In the genomic region with DNA sequence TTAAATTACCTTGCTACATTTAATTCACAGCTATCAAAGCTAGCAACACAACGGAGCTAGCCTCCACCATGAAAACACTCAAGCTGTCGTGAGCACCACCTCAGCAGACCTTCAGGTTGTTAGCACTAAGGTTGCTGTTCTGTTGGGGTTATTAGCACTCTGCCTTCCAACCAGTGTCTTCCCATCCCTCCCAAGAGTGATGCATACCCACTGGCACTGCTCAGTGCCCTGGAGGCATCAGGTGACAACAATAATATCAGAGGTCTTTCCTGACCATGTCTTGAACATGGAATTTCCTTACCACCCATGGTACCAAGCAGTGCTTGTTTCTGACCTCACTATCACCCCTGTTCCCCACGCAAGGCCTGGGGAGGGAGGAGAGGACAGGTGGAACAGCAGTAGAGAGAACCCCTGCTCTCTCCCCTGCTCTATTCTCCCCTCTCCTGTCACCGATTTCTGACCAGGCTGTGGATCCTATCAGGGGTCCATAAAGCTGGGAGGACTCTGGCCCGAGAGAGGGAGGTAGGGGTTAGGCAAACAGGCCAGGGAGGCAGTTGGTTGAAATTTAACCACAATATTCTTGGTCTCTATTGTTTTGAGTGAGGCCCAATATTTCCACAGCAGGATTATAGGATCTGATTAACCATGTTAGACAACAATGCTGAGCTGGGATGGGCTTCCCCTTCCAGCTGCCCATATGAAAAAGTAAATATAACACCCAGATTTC, we compare ENCODE assay signal across 27 mouse cellular contexts. TPM values are rescaled to one million over a fixed set of nuclear protein-coding genes. Genes with fewer than 3 reads are reported as not detected.
DNase-seq lines count a peak whose midpoint lies in the region; ATAC-seq and TF ChIP-seq lines count a peak whose summit lies in the region.
"Had no signal": no experiment of that assay in that cellular context is flagged by ENCODE, and none has a peak within 500 bp of the region (broad histone marks: within the 10 kb centered on the region; RNA-seq: fewer than 3 reads in every experiment).

No protein-coding gene starts in this region.

- DNase-seq in intestine, embryonic 14.5 days (ENCODE audit: low spot score) = no peak
- DNase-seq in liver, embryonic 14.5 days (ENCODE audit: low read depth in 3 of 3, low spot score in 3 of 3) = no peak
- DNase-seq in adrenal gland, postnatal 10 days = no peak
- no peak for DNase-seq in testis, postnatal 14 days (ENCODE audit: low spot score)
- DNase-seq: cerebellum, adult 11-12 months; cerebellum, postnatal 25 days; forebrain, postnatal 0 days; gastrocnemius, postnatal 25 days; heart, adult 2 months; kidney, postnatal 10 days; lung, postnatal 4 days; retina, postnatal 1 day had no signal

- H3K27me3 ChIP-seq in intestine, embryonic 14.5 days (replicated peaks; ENCODE audit: control insufficient read depth, insufficient read depth, low read length) = 0 out of 2 replicates have a peak, but pooled peaks cover 6% of the 10 kb centered on the region
- no peaks in the 10 kb centered on the region for H3K27me3 ChIP-seq in intestine, postnatal 0 days (replicated peaks; ENCODE audit: control insufficient read depth, insufficient read depth, low read length)
- H3K27me3 ChIP-seq in liver, embryonic 14.5 days (ENCODE audit: control insufficient read depth, insufficient read depth, low read length) = no peaks in the 10 kb centered on the region
- H3K27me3 ChIP-seq in stomach, embryonic 15.5 days (replicated peaks) = no peaks in the 10 kb centered on the region
- peaks cover 17% of the 10 kb centered on the region for H3K27me3 ChIP-seq in midbrain, embryonic 13.5 days
- H3K27me3 ChIP-seq: midbrain, embryonic 15.5 days had no signal

- peak overlapping the region; percentile 33 for H3K4me2 ChIP-seq in intestine, embryonic 14.5 days (ENCODE audit: low read length)
- peak overlapping the region; percentile 28 for H3K4me2 ChIP-seq in intestine, postnatal 0 days (replicated peaks; ENCODE audit: low read depth)
- H3K4me2 ChIP-seq in liver, embryonic 14.5 days (ENCODE audit: low read depth) = peak overlapping the region; percentile 24; the same call in 1 of the 2 replicates
- H3K4me2 ChIP-seq in stomach, embryonic 15.5 days = peak overlapping the region; percentile 13; the same call in 1 of the 2 replicates
- H3K4me2 ChIP-seq in midbrain, embryonic 13.5 days (replicated peaks) = no peak overlapping the region
- H3K4me2 ChIP-seq: embryonic facial prominence, embryonic 12.5 days; hindbrain, embryonic 13.5 days; limb, embryonic 13.5 days; lung, embryonic 15.5 days; midbrain, embryonic 15.5 days; neural tube, embryonic 12.5 days had no signal

- no peak for TF ChIP-seq CTCF in intestine, postnatal 0 days (IDR thresholded peaks at IDR 0.05; ENCODE audit: low read depth)
- TF ChIP-seq CTCF in liver, embryonic 14.5 days (IDR thresholded peaks at IDR 0.05; ENCODE audit: low read depth) = no peak

- peak overlapping the region; percentile 69 for H3K27ac ChIP-seq in intestine, embryonic 14.5 days (ENCODE audit: low read depth)
- peak overlapping the region; percentile 89 for H3K27ac ChIP-seq in intestine, postnatal 0 days (ENCODE audit: low read depth, low read length)
- H3K27ac ChIP-seq in liver, embryonic 14.5 days = peak overlapping the region; percentile 44; the same call in 1 of the 2 replicates
- H3K27ac ChIP-seq in stomach, embryonic 15.5 days = peak overlapping the region; percentile 80
- H3K27ac ChIP-seq in midbrain, embryonic 13.5 days = no peak overlapping the region
- H3K27ac ChIP-seq: embryonic facial prominence, embryonic 12.5 days; heart, adult 2 months; hindbrain, embryonic 13.5 days; limb, embryonic 13.5 days; lung, embryonic 15.5 days; midbrain, embryonic 15.5 days; neural tube, embryonic 12.5 days had no signal

- peak; percentile 73 for ATAC-seq in intestine, embryonic 14.5 days (replicated peaks; ENCODE audit: low FRiP score, low TSS enrichment, low read depth)
- peak; percentile 52 for ATAC-seq in intestine, postnatal 0 days
- peak; percentile 28; the same call in 1 of the 2 replicates for ATAC-seq in liver, embryonic 14.5 days (ENCODE audit: insufficient read depth)
- ATAC-seq in stomach, embryonic 15.5 days (ENCODE audit: insufficient read depth, low FRiP score, low read depth) = peak; percentile 75
- no peak for ATAC-seq in midbrain, embryonic 13.5 days
- ATAC-seq: forebrain, postnatal 0 days; inflammation-experienced regulatory T-cells, adult 6 months; midbrain, embryonic 15.5 days had no signal

- no peaks in the 10 kb centered on the region for H3K36me3 ChIP-seq in intestine, embryonic 14.5 days (ENCODE audit: control insufficient read depth, insufficient read depth, low read length)
- H3K36me3 ChIP-seq in intestine, postnatal 0 days (ENCODE audit: control insufficient read depth, insufficient read depth) = no peaks in the 10 kb centered on the region
- H3K36me3 ChIP-seq in liver, embryonic 14.5 days (replicated peaks; ENCODE audit: control insufficient read depth, insufficient read depth, low read depth) = no peaks in the 10 kb centered on the region
- H3K36me3 ChIP-seq in stomach, embryonic 15.5 days = no peaks in the 10 kb centered on the region
- no peaks in the 10 kb centered on the region for H3K36me3 ChIP-seq in midbrain, embryonic 13.5 days
- H3K36me3 ChIP-seq: embryonic facial prominence, embryonic 12.5 days; hindbrain, embryonic 13.5 days; limb, embryonic 13.5 days; lung, embryonic 15.5 days; midbrain, embryonic 15.5 days; neural tube, embryonic 12.5 days had no signal

- WGBS in intestine, embryonic 14.5 days = 49% methylated on average over 5 of the region's 5 CpGs
- WGBS in intestine, postnatal 0 days = 34% methylated on average over 5 of the region's 5 CpGs
- WGBS in liver, embryonic 14.5 days (ENCODE audit: insufficient replicate concordance) = 39% methylated on average over 5 of the region's 5 CpGs
- WGBS in stomach, embryonic 15.5 days = 63% methylated on average over 5 of the region's 5 CpGs
- WGBS in midbrain, embryonic 13.5 days = 76% methylated on average over 5 of the region's 5 CpGs

- no peaks in the 10 kb centered on the region for H3K9me3 ChIP-seq in intestine, embryonic 14.5 days (ENCODE audit: control insufficient read depth, low read length)
- H3K9me3 ChIP-seq in intestine, postnatal 0 days (ENCODE audit: control insufficient read depth) = no peaks in the 10 kb centered on the region
- H3K9me3 ChIP-seq in liver, embryonic 14.5 days (ENCODE audit: control insufficient read depth, low read length) = no peaks in the 10 kb centered on the region
- H3K9me3 ChIP-seq in stomach, embryonic 15.5 days = no peaks in the 10 kb centered on the region
- no peaks in the 10 kb centered on the region for H3K9me3 ChIP-seq in midbrain, embryonic 13.5 days
- H3K9me3 ChIP-seq: embryonic facial prominence, embryonic 12.5 days; hindbrain, embryonic 13.5 days; limb, embryonic 13.5 days; lung, embryonic 15.5 days; midbrain, embryonic 15.5 days; neural tube, embryonic 12.5 days had no signal

- TF ChIP-seq EP300 in liver, embryonic 14.5 days (IDR thresholded peaks at IDR 0.05; ENCODE audit: low read depth) = no peak

- no peak overlapping the region for H3K9ac ChIP-seq in intestine, embryonic 14.5 days (ENCODE audit: low read length)
- H3K9ac ChIP-seq in intestine, postnatal 0 days (ENCODE audit: low read depth, low read length) = 0 out of 2 replicates have a peak overlapping the region, but pooled peaks have one; percentile 31
- no peak overlapping the region for H3K9ac ChIP-seq in liver, embryonic 14.5 days (replicated peaks)
- no peak overlapping the region for H3K9ac ChIP-seq in stomach, embryonic 15.5 days
- H3K9ac ChIP-seq in midbrain, embryonic 13.5 days (replicated peaks) = no peak overlapping the region
- H3K9ac ChIP-seq: embryonic facial prominence, embryonic 12.5 days; forebrain, postnatal 0 days; hindbrain, embryonic 13.5 days; limb, embryonic 13.5 days; lung, embryonic 15.5 days; midbrain, embryonic 15.5 days; neural tube, embryonic 12.5 days had no signal

- no peak overlapping the region for H3K4me3 ChIP-seq in intestine, embryonic 14.5 days (ENCODE audit: low read depth, low read length)
- no peak overlapping the region for H3K4me3 ChIP-seq in intestine, postnatal 0 days (ENCODE audit: low read depth, low read length)
- no peak overlapping the region for H3K4me3 ChIP-seq in liver, embryonic 14.5 days (ENCODE audit: insufficient read depth in 1 of 2, low read depth in 2 of 2, low read length in 2 of 2)
- no peak overlapping the region for H3K4me3 ChIP-seq in stomach, embryonic 15.5 days (replicated peaks)
- no peak overlapping the region for H3K4me3 ChIP-seq in midbrain, embryonic 13.5 days (replicated peaks)
- H3K4me3 ChIP-seq: embryonic facial prominence, embryonic 12.5 days; heart, adult 2 months; hindbrain, embryonic 13.5 days; limb, embryonic 13.5 days; lung, embryonic 15.5 days; midbrain, embryonic 15.5 days; neural tube, embryonic 12.5 days had no signal

- H3K4me1 ChIP-seq in intestine, embryonic 14.5 days (replicated peaks; ENCODE audit: control insufficient read depth, insufficient read depth, low read length) = peaks cover 7% of the 10 kb centered on the region
- peaks cover 5% of the 10 kb centered on the region for H3K4me1 ChIP-seq in intestine, postnatal 0 days (replicated peaks; ENCODE audit: control insufficient read depth, insufficient read depth, low read length)
- H3K4me1 ChIP-seq in liver, embryonic 14.5 days (replicated peaks; ENCODE audit: control insufficient read depth in 2 of 2, insufficient read depth in 2 of 2, low read length in 1 of 2) = peaks cover 0 to 8% of the 10 kb centered on the region in 2 experiments; a peak in 2 of 4 replicates
- peaks cover 5% of the 10 kb centered on the region for H3K4me1 ChIP-seq in stomach, embryonic 15.5 days
- peaks cover 6% of the 10 kb centered on the region for H3K4me1 ChIP-seq in midbrain, embryonic 13.5 days (replicated peaks)

RNA-seq across cellular contexts. Expression of a gene that starts 10.8 kb away (rescaled TPM):
- polyA plus RNA-seq in intestine, embryonic 14.5 days (2014; fragmentation: Nextera tagmentation; extraction: Ambion mirVana) = 28.8 and 33.7 TPM in 2 replicates
- 24.9 and 25.3 TPM in 2 replicates for polyA plus RNA-seq in intestine, postnatal 0 days (2015; fragmentation: Nextera tagmentation; extraction: Ambion mirVana)
- 2.4 and 3.4 TPM in 2 replicates for polyA plus RNA-seq in liver, embryonic 14.5 days (2012; rRNA removed)
- 1.5 and 1.7 TPM in 2 replicates for polyA plus RNA-seq in liver, embryonic 14.5 days (2014; fragmentation: Nextera tagmentation; extraction: Ambion mirVana)
- polyA plus RNA-seq in stomach, embryonic 15.5 days (2015; fragmentation: Nextera tagmentation; extraction: Ambion mirVana) = 24.3 and 31.0 TPM in 2 replicates
- total RNA-seq in adrenal gland, postnatal 10 days (2021) = under 1 TPM; 0.18 to 0.48 TPM
- polyA plus RNA-seq in midbrain, embryonic 13.5 days (2015; fragmentation: Nextera tagmentation; extraction: Ambion mirVana) = 0.13 and 0.26 TPM in 2 replicates
- total RNA-seq: megakaryocyte-erythroid progenitor cell, adult 5-6 weeks had no signal
- polyA plus RNA-seq: inflammation-experienced regulatory T-cells, adult 6 months had no signal

RNA-seq across cellular contexts. Expression of a gene that starts 26.9 kb away (rescaled TPM):
- 0.15 and 0.27 TPM in 2 replicates for polyA plus RNA-seq in intestine, embryonic 14.5 days (2014; fragmentation: Nextera tagmentation; extraction: Ambion mirVana)
- 0.03 and 0.04 TPM in 2 replicates for polyA plus RNA-seq in intestine, postnatal 0 days (2015; fragmentation: Nextera tagmentation; extraction: Ambion mirVana)
- polyA plus RNA-seq in liver, embryonic 14.5 days (2012; rRNA removed) = under 0.01 and 0.01 TPM in 2 replicates
- polyA plus RNA-seq in liver, embryonic 14.5 days (2014; fragmentation: Nextera tagmentation; extraction: Ambion mirVana) = not detected in 2 replicates
- polyA plus RNA-seq in stomach, embryonic 15.5 days (2015; fragmentation: Nextera tagmentation; extraction: Ambion mirVana) = 0.06 TPM in 1 of 2 replicates, not detected in the other
- not detected for total RNA-seq in adrenal gland, postnatal 10 days (2021)
- polyA plus RNA-seq in midbrain, embryonic 13.5 days (2015; fragmentation: Nextera tagmentation; extraction: Ambion mirVana) = 0.24 and 0.42 TPM in 2 replicates
- total RNA-seq: adrenal gland, adult 18-20 months; ES-E14; gastrocnemius, postnatal 25 days; heart, adult 2 months; heart, postnatal 25 days; megakaryocyte-erythroid progenitor cell, adult 5-6 weeks had no signal
- polyA plus RNA-seq: heart, embryonic 14.5 days; inflammation-experienced regulatory T-cells, adult 6 months; limb, embryonic 13.5 days had no signal
